Mouse (Mus musculus): ENCODE data around the gene Hist1h3e. TPM values are rescaled to one million over a fixed set of nuclear protein-coding genes. Genes with fewer than 3 reads are reported as not detected.
A peak's percentile ranks its signal among the peaks of the same experiment; 100 is the strongest.
"Not testable (repeated sequence)": the region's sequence is repeated elsewhere in the genome, so short reads cannot be mapped to it uniquely, and the experiment has no call there.

Hist1h3e gene
- polyA plus RNA-seq, 2 experiments, result 5.1 to 25.4 TPM

GRCm38 (mm10) chr13:23538249-23538648 lies 23.9 kb downstream of the Hist1h3e start:
- Histone ChIP-seq H3K27ac (peak overlapping the region; percentile 100), H3K4me2 (ENCODE audit: low read depth) (peak overlapping the region; percentile 95), H3K9me3 (ENCODE audit: control insufficient read depth, low read length) (no peaks in the 10 kb centered on the region), H3K27me3 (ENCODE audit: control insufficient read depth, insufficient read depth, low read length) (no peaks in the 10 kb centered on the region), H3K4me1 (replicated peaks; ENCODE audit: control insufficient read depth in 2 of 2, insufficient read depth in 2 of 2, low read length in 1 of 2) (peaks cover 17 to 23% of the 10 kb centered on the region in 2 experiments), H3K36me3 (replicated peaks; ENCODE audit: control insufficient read depth, insufficient read depth, low read depth) (no peaks in the 10 kb centered on the region), H3K4me3 (ENCODE audit: insufficient read depth in 1 of 2, low read depth in 2 of 2, low read length in 2 of 2) (no peak overlapping the region), H3K9ac (replicated peaks) (peak overlapping the region; percentile 55)
- TF ChIP-seq EP300 (IDR thresholded peaks at IDR 0.05; ENCODE audit: low read depth), result no peak
- DNase-seq (ENCODE audit: low read depth in 3 of 3, low spot score in 3 of 3), result no peak
- 72% methylated on average over 5 of the region's 5 CpGs for WGBS (ENCODE audit: insufficient replicate concordance)
- ATAC-seq (ENCODE audit: insufficient read depth), result no peak

GRCm38 (mm10) chr13:23537006-23537710 lies 25.0 kb downstream of the Hist1h3e start:
- Histone ChIP-seq H3K36me3 (replicated peaks; ENCODE audit: control insufficient read depth, insufficient read depth, low read depth) (no peaks in the 10 kb centered on the region), H3K4me3 (ENCODE audit: insufficient read depth in 1 of 2, low read depth in 2 of 2, low read length in 2 of 2) (peak overlapping the region in 1 of 2 experiments; percentile 74; a peak in 2 of 4 replicates), H3K9me3 (ENCODE audit: control insufficient read depth, low read length) (no peaks in the 10 kb centered on the region), H3K4me1 (replicated peaks; ENCODE audit: control insufficient read depth in 2 of 2, insufficient read depth in 2 of 2, low read length in 1 of 2) (peaks cover 28 to 29% of the 10 kb centered on the region in 2 experiments), H3K4me2 (ENCODE audit: low read depth) (peak overlapping the region; percentile 95), H3K9ac (replicated peaks) (peak overlapping the region; percentile 94), H3K27me3 (ENCODE audit: control insufficient read depth, insufficient read depth, low read length) (no peaks in the 10 kb centered on the region), H3K27ac (peak overlapping the region; percentile 100)
- TF ChIP-seq EP300 (IDR thresholded peaks at IDR 0.05; ENCODE audit: low read depth), result no peak
- DNase-seq (ENCODE audit: low read depth in 3 of 3, low spot score in 3 of 3) (no peak), ATAC-seq (ENCODE audit: insufficient read depth) (no peak)
- WGBS (ENCODE audit: insufficient replicate concordance), result 64% methylated on average over 3 of the region's 3 CpGs

DNA sequence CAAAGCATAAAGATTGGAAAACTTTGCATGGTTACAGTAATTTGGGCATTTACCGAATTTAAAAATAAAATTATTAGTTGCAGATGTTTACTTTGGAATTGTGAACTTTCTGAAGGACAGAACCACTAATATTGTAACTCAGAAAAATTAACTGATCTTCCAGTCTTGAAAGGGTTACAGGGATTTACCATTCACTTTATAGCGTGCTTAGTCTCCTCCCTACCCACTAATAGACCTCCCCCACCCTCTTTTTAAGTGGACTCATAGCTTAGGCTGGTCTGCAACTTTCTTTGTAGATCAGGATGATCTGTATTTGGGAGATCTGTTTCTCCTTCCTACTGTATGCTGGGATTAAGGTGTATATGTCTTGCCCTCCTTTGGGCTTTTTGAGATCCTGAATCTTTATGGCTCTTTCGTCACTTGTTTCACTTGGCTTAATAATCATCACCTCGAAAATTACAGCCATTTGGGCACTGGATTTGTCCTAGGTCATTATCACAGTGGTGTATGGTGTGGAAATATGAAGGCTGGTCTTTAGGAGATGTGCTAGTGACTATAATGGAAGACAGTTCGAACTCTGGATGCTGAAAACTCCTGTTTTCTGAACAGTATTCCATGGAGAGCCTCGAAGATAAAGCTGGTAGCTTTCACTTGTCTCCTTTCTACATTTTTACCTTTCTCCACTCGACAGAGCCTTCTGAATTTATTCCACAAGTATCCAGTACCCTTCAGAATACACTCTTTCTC lies 25.9 kb downstream of the Hist1h3e start:
- peaks cover 28 to 30% of the 10 kb centered on the region in 2 experiments for H3K4me1 ChIP-seq (replicated peaks; ENCODE audit: control insufficient read depth in 2 of 2, insufficient read depth in 2 of 2, low read length in 1 of 2)
- TF ChIP-seq CTCF (IDR thresholded peaks at IDR 0.05; ENCODE audit: low read depth) (no peak), EP300 (IDR thresholded peaks at IDR 0.05; ENCODE audit: low read depth) (peak; percentile 18; the same call in 1 of the 2 replicates)

DNA sequence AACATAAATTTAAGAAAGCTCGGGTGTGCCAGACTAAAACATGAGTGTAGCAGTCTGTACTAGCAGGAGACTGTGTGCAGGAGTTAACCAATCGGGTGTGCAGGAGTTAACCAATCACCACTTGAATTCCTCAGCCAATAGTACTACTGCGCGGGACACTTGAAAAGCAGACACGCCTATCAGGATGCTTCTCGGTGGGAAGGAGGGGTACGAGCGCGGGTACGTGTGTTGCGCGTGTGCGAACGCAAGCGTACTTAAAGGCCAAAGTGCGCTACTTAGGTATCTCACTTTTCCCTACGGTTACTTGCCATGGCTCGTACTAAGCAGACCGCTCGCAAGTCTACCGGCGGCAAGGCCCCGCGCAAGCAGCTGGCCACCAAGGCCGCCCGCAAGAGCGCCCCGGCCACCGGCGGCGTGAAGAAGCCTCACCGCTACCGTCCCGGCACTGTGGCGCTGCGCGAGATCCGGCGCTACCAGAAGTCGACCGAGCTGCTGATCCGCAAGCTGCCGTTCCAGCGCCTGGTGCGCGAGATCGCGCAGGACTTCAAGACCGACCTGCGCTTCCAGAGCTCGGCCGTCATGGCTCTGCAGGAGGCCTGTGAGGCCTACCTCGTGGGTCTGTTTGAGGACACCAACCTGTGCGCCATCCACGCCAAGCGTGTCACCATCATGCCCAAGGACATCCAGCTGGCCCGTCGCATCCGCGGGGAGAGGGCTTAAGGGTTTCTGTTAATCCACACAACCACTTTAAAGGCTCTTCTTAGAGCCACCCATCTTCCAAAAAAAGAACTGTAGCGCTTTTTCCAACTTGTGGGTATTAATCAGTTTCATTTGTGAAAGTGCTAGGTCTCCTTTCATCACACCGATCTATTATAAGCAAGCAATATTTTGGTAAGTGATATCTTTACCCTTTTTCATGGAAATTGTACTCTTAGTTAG lies 26.8 kb downstream of the Hist1h3e start, which contains the start of gene Hist1h3g:
Hist1h3g (plus strand) TSS at position 286 of the 939 bp plus-strand sequence.
- Histone ChIP-seq H3K9ac (replicated peaks) (peak within 1 kb of the TSS; percentile 99), H3K4me2 (ENCODE audit: low read depth) (peak within 1 kb of the TSS; percentile 95), H3K27ac (peak within 1 kb of the TSS; percentile 100), H3K4me3 (ENCODE audit: insufficient read depth in 1 of 2, low read depth in 2 of 2, low read length in 2 of 2) (peak within 1 kb of the TSS; percentile 74 to 84), H3K4me1 (replicated peaks; ENCODE audit: control insufficient read depth in 2 of 2, insufficient read depth in 2 of 2, low read length in 1 of 2) (peaks cover 23 to 25% of the 10 kb centered on the region in 2 experiments)
- H3K36me3 ChIP-seq (replicated peaks; ENCODE audit: control insufficient read depth, insufficient read depth, low read depth); H3K27me3 ChIP-seq (ENCODE audit: control insufficient read depth, insufficient read depth, low read length); H3K9me3 ChIP-seq (ENCODE audit: control insufficient read depth, low read length): not testable (repeated sequence)
- ATAC-seq (ENCODE audit: insufficient read depth), result peak; percentile 81
- DNase-seq (ENCODE audit: low read depth in 3 of 3, low spot score in 3 of 3), result peak; percentile 98
- under 1% methylated on average over 46 of the region's 62 CpGs for WGBS (ENCODE audit: insufficient replicate concordance)
- peak; percentile 66 for TF ChIP-seq EP300 (IDR thresholded peaks at IDR 0.05; ENCODE audit: low read depth)

More for the DNA sequence above, 25.9 kb downstream of the Hist1h3e start:
- 12% methylated on average over 7 of the region's 7 CpGs for WGBS (ENCODE audit: insufficient replicate concordance)
- ATAC-seq (ENCODE audit: insufficient read depth) (no peak), DNase-seq (ENCODE audit: low read depth in 3 of 3, low spot score in 3 of 3) (no peak)
- H3K4me3 ChIP-seq (ENCODE audit: insufficient read depth in 1 of 2, low read depth in 2 of 2, low read length in 2 of 2), result peak overlapping the region; percentile 74 to 84
- H3K4me2 ChIP-seq (ENCODE audit: low read depth), result peak overlapping the region; percentile 95
- peak overlapping the region; percentile 100 for H3K27ac ChIP-seq
- H3K27me3 ChIP-seq (ENCODE audit: control insufficient read depth, insufficient read depth, low read length), result no peaks in the 10 kb centered on the region
- H3K9me3 ChIP-seq (ENCODE audit: control insufficient read depth, low read length), result no peaks in the 10 kb centered on the region
- peak overlapping the region; percentile 94 for H3K9ac ChIP-seq (replicated peaks)
- H3K36me3 ChIP-seq (replicated peaks; ENCODE audit: control insufficient read depth, insufficient read depth, low read depth), result no peaks in the 10 kb centered on the region
